Mouse (Mus musculus) c-Kit-negative CD71-positive TER-119-positive erythroid progenitor cells, embryonic 14.5 days (primary cell): ENCODE measurements around the gene Gpn3.

ENCODE experiments used
- DNase-seq: peaks from one replicate; pipeline ENCODE4 v3.0.0-alpha.2; 2013; ENCODE audit warnings: low read depth, low spot score

Gene Gpn3

DNA sequence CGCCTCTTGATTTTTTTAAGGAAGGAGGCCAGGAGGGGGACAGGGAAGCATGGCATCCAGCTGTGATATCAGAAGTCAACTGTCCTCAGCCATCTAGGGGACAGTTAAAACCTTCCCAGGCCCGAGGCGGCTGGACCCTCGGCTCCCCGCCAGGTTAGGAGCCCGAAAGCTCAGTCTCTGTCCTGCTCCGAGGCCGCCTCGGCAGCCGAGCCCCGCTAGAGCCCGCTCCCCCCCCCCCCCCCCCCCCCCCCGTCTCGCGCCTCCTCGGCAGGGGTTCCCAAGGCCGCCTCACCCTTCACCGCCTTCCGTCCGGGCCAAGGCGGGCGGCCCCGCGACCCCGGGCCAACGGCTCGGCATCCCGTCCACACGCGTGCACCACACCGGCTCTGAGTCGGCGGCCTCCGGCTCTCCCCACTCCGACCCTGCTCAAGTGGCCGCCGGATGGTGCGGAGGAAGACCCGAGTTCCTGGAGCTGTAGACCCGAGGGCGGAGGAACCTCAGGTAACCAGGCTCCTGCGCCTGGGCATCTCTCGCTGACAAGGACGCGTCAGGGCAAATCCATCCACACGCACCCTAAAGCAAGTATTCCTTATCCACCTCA lies at the start of gene Gpn3:
Gene Gpn3, plus strand, starts transcription at position 286 of the 601 bp plus-strand sequence.
- no peak for DNase-seq

DNA sequence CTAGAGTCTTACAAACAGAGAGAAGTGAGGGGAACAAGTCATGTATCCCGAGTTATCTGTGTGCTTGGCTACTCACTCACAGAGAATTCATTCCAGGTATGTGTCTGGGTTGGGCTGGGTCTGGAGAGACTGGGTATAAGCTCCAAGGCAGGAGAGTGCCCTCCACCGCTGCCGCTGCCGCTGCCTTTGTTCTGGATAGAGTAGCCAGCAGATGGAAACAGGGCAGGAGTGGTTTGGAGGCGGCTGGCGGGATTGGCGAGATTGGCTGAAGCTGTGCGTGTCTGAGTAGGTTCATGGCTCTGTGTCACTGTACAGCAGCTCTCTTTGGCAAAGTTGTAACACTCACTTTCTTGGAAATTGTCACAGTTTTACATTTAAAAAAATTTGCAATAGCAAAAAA lies 48.2 kb upstream of the Gpn3 start:
- DNase-seq: no peak

DNA sequence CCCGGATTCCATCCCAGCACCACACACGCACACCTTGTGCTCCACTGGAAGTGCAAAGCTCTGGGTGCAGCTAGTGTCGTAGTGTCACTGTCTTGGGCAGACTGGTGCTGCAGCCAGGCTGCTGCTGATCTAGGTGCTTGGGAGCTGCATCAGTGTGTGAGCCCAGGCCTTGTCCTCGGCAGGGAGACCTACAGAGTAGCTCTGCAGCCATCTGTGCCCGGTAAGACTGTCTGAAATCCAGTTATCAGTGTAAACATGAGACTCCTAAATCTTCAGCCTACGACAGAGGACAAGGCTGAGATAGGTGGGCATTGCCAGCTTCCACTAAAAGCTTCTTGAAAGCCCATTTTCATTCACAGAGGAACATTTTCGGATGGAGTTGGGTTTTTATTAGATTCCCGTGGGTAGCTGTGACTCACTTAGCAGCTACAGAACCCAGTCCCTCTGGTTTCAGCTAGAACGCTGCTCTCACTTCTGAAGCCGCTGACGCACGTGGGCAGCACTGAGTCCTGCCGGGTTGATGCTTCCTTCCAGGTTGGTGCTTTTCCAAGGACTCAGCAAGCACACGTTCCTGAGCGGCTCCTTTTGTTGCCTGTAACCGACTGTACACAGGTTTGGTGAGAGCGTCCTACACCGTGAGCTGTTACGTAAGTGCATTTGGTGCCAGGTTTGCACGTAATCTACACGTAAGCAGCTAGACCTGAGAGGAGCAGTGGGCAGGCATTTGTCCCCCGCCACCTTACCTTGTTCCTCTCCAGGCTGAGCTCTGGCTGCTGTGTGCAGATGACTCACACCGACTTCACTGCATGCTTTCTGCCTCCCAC lies 46.9 kb upstream of the Gpn3 start:
- DNase-seq: no peak

DNA sequence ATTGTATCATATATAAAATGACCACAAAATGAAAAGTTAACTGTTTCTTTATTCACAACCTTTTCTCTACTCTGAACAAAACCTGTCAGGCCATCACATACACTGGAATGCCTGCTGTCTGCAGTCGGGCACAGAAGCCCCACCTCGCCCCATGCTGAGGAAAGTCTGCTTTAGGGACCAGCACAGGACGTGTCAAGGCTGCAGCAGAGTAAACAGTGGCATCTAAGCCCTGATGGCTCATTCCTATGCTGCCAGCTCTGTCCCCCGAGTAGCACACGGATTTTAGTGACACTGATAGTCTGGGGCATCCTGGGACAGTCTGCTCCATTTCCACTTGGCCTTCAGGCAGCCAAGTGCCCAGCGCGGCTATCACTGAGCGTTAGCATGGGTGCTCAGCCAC lies 46.2 kb upstream of the Gpn3 start:
- DNase-seq: no peak

DNA sequence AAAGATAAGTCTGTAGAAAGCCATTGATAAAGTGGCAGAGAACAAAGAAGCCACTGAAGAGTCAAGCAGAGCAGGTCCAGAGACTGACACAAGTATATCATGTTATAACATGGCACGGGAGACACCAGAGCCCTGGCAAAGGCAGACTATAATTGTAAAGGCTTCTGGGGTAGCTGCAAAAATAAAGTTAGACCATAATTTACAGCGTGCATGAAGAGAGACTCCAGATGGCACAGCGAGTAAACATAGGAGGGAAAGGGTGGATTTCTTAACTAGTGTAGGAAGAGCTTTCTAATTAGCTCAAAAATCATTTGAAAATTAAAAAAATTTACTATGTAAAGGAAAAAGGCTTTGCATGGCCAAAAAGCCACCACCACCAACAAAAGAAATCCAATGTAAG lies 44.4 kb upstream of the Gpn3 start:
- no peak for DNase-seq

DNA sequence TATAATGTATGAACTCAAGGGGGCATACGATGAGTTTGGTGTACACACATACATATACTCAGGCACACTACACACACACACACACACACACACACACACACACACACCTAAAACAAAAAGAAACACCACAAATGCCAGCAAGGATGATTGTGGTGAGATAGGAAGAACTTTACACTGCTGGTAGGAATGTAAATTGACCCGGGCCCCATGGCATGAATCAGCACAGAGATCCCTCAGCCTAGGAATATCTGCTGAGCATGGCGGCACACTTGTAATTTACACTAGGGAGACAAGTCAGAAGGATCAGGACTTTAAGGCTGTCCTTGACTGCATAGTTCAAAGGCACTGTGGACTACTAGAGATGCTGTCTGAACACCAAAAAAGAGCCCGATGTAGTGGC lies 41.4 kb upstream of the Gpn3 start:
- DNase-seq: no peak

DNA sequence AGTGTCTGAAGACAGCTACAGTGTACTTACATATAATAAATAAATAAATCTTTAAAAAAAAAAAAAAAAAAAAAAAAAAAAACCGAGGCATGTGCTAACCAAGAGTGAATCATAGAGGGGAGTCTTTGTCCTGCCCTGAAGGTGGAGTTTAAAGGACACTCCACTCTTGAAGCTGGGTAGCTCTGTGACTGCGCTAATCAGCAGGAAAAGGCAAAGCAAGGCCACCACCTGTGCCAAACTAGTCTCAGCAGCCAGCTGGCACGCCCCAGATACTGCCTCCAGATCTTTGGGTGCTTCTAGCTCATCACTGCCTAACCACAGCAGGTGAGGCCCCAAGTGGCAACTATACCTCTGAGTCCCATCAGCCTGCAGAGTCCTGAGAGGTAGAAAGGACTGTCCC lies 37.0 kb upstream of the Gpn3 start:
- no peak for DNase-seq

DNA sequence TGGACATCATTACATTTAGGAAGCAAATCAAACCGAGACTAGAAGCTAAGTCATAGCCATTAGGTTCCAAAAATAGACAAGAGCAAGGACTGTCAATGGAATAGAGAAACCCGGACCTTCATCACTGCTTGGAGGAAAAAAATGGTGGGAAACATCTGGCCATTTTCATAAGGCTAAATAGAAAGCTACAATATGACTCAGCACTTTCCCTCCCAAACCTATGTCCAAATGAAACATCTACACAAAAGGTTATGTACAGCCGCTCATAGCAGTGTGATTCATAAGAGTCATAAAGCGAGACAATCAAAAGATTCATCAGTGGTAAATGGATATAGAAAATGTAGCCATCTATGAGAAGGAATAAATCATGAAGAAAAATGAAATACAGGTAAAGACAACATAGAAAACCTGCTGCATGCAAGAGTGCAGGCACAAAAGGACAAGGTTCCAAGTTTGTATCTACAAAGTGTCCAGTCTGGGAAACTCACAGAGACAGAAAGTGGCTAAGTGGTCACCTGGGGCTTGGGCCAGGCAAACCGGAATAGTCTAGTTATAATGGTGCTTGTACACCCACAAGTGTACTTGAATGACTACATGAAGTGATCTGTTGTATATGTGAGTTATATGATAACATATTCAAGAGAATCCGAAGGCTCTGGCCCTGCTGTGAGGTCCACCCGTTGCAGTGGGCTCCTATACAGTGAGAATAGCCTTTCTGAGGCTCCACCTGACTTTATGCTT lies 35.0 kb upstream of the Gpn3 start:
- no peak for DNase-seq

DNA sequence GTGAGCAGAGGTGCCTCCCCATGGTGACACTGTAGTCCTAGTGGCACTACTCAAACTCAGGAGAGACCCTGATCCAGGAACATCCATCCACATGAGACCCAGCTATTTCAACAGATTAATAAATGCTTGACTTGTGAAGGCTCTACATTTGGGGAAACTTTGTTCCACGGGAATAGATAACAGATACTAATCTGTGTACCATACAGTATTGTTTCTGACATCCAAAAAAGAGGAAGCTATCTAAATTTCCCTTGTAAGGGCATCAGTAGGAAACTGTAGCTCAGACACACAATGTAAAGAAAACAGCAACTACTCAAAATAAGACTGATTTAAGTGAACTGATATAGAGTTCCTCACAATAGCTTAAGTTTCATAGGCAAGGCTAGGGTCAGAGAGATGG lies 28.8 kb upstream of the Gpn3 start:
- DNase-seq: no peak

DNA sequence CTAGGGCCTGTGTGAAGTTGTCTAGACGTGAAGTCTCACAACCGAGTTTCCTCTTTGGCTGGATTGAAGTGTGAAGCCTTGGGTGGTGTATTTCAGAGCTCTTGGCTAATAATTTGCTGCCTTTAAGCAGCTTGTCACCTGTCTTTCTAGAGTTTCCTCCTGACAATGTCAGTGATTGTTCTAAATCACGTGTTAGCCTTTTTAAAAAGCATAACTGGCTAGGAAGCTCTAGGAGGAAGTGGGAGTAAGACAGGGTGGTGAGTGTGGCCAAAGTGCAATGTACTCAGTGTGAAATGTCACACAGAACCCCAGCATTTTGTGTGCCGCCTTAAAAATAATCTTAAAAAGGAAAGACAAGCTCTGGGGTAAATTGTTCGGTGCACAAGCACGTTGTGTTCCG lies 27.9 kb upstream of the Gpn3 start:
- DNase-seq: no peak

DNA sequence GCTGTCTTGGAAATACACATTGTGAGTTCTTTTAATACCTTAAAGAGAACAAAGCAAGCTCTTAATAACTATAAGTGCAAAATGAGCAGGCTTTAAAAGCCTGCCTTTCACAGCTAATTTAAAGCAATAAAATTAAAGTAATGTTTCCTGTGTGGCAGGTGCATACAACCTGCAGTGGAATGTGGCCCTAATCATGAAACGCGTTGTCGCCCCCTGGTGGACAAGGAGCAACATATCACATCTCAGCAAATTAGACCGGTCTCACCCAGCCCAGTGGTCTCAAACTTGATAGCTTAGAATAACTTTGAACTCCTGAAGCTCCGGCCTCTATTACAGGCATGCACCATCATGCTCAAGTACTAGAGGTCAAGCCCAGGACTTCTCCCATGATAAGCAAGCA lies 27.4 kb upstream of the Gpn3 start:
- DNase-seq: peak; percentile 71

DNA sequence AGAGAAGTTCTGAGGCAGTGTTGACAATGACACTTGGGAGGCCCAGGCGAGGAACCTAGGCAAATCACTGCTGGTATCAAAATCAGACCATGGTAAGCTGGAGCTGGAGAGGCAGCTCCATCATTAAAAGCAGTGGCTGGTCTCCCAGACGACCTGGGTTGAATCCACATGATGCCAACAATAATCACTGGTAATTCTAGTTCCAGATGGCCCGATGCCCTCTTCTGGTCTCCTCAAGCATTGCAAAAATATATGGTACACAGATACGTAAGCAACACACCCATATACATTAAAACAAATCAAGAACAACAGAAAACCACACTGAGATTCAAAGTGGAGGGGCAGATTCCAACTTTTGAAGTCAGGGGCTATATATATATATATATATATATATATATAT lies 25.9 kb upstream of the Gpn3 start:
- no peak for DNase-seq

DNA sequence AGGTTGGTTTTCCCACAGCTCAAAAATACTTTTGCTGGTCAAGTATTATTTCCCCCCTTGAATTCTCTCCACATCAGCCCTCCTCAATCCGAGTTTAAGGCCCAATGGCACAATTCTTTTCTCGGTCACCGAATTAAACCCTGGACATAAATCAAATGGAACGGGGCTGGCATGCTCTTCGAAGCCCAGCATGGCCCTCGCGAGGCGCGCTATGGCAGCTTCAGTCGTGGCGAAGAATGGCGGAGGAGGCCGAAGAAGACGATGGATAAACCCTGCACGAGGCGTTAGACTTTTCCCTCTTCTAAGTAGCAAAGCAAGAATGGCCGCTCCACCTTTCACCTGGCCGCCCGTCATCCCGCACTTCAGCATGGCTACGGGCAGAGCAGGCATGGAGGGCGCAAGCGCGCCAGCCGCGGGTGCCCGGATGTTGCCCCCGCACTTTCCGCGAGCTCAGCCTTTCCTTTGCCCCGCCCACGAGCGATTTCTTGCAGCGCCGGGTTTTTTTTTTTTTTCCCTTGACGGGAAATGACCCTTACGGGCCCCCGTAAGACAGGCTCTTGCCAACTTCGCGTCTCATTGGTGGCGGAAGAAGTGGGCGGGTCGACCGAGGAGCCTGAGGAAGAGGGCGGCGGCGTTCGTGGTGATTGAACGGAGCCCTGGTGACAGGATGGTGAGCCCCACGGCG lies 17.7 kb upstream of the Gpn3 start, which contains the start of the genes Rad9b and Vps29:
Gene Rad9b, minus strand, starts transcription at position 427 of the 685 bp plus-strand sequence.
Gene Vps29, plus strand, starts transcription at position 563 of the 685 bp plus-strand sequence.
- DNase-seq: peak; percentile 100

DNA sequence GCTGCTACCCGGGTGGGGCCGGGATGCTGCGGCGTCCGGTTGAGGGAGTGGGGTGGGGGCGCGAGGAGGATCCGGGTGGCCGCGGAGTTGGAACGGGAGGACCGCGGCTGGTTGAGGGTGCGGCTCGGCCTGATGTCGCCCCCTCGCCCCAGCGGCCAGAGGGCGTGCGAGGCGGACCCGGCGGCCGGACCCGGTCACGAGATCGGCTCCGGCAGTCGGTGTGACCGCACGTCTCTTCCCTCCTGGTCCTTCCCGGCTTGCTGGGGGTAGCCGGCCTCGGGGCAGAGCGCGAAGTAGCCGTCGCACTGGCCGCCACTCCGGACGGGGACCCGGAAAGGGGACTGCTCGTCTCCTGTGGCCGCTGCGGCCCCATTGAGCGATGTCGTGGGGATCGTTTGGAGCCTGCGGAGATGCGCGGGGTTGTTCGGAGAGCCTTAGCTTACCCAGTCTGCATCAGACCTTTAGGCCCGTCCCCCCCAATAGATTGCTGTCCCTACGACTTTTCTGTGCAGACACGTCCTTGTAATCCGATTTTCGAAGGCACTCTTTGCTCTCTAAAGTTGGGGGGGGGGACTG lies 17.1 kb upstream of the Gpn3 start:
- no peak for DNase-seq

DNA sequence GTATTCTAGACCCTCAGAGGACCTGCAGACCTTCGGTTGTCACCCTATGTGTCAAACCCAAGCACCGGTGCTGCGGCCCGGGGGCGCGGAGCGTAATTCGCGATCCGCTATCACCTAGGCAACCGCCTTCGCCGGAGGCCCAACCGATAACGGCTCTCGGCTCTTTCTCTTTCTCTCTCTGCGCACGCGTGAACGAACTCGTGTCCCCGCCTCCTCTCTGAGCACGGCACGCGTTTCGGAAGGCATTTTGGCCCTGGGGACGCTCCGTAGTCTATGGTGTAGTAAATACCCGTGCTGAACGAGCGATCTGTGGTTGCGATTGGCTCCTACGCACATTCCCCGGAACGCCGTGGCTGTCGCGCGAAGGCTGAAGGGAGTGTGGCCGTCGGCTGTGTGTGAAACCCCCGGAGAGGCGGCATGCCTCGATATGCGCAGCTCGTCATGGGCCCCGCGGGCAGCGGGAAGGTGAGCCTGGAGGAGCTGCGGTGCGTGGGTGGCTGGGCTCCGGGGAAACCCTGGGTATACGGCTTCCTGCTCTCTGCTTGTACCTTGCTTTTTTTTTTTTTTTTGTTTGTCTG lies 605 bp downstream of the Gpn3 start, which contains the start of gene Fam216a:
Gene Fam216a, minus strand, starts transcription at position 173 of the 578 bp plus-strand sequence.
- DNase-seq: peak; percentile 100

DNA sequence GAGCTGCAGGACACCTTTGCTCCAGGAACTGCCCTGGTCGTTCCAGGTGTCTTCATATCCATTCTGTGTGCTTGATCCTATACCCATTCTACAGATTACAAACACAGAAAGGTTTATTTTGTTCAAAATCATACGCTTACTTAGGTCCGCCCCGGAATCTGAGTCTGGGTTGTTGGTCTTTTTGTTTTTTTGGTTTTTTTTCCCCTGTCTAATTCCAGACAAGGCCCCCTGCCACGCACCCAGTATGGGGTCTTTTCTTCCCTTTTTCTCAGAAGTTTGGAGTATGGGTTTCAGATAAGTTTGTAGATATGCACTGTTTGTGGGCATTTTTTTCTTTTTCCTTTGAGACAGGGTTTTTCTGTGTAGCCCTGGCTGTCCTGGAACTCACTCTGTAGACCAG lies 1.2 kb downstream of the Gpn3 start:
- DNase-seq: no peak

DNA sequence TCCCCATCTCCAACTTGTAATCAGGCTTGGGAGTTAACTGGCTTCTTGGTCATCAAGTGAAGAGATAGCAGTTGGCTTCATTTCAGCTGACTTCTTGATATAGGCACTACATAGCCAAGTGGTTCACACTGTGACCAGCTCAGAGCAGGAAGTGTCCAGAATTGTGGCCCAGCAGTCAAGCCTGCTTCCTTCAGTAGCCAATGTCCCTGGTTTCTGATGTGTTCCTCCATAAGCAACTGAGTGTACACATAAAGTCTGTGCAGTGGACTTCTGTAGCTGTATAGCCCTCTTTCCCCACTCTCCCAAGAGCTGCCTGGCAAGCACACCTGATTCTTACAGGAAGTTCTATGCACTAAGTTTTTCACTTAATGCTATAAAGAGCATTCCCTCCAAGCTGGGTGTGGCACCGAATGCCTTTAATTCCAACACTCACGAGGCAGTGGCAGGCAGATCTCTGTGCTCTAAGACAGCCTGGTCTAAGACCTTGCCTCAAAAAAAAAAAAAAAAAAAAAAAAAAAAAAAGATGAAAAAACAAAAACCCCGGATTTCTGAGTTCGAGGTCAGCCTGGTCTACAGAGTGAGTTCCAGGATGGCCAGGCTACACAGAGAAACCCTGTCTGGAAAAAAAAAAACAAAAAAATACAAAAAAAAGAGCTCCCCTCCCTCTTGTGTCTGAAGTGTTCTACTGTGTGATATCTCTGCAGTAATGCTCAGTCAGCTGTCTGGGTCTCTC lies 5.6 kb downstream of the Gpn3 start:
- no peak for DNase-seq

DNA sequence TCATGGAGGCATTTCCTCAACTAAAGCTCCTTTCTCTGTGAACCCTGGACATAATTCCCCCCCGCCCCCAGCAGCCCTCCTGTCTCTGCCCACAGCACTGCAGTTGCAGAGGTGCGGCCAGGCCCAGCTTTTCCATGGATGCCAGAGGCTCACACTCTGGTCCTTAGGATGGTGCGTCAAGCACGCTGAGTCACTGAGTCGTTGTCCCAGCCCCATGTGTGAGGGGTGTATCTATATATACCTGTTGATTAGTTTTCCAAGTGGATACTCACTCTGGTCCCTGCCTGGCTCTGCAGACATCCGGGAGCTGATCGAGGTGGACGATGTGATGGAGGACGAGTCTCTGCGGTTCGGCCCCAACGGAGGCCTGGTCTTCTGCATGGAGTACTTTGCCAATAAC lies 6.5 kb downstream of the Gpn3 start:
- no peak for DNase-seq

DNA sequence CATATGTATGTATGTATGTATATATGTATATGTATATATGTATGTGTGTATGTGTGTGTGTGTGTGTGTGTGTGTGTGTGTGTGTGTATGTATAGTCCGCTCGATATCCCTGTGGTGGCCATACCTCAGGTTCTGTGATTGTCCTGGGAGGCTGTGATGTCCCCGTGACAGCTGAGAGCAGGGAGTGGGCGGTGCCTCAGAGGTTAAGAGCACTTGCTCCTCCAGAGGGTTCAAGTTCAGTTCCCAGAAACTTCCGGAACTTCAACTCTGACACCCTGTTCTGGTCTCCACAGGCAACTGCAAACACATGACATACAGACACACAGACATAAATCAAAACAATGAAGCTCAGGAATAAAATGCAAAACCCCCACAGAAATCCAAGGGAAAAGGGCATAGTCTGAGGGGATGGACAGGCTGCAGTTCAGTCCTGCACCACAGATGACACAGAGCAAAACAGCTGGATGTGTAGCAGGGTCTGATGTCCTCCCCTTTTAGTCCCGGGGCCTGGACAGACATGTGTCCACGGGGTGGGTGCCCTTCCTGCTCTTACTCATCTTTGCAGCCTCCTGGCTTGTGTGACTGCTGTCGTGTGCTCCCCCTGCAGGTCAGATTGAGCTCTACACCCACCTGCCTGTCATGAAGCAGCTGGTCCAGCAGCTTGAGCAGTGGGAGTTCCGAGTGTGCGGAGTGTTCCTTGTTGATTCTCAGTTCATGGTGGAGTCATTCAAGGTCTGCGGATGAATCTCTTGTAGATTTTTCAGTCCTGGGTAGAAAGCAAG lies 7.9 kb downstream of the Gpn3 start:
- peak; percentile 52 for DNase-seq

DNA sequence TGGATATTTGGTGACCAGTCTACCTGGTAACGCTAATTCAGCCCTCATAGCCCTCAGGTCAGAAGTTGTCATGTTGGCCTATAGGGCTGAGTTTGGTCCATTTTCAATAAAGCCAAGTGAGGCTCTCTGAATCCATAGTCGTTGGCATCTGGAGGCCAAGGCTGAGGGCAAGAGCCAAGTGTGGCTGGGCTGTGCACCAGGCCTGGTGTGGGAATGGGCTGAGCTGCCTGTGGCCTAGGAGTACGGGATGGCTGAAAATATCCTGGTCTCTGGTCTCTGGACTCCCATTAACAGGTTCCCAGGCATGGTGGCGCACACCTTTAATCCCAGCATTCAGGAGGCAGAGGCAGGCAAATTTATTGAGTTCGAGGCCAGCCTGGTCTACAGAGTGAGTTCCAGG lies 18.3 kb downstream of the Gpn3 start:
- no peak for DNase-seq
